In genomic region chr10:17589136-17589535, GRCm38 (mm10) we compare ENCODE assay signal across 24 mouse cellular contexts.
DNase-seq lines count a peak whose midpoint lies in the region; ATAC-seq and TF ChIP-seq lines count a peak whose summit lies in the region.
"Had no signal": no experiment of that assay in that cellular context is flagged by ENCODE, and none has a peak within 500 bp of the region (broad histone marks: within the 10 kb centered on the region; RNA-seq: fewer than 3 reads in every experiment).

No protein-coding gene starts in this region.

- H3K9ac ChIP-seq in liver, embryonic 15.5 days, result no peak overlapping the region
- H3K9ac ChIP-seq: forebrain, postnatal 0 days; kidney, embryonic 15.5 days; limb, embryonic 12.5 days; lung, embryonic 14.5 days; midbrain, embryonic 12.5 days had no signal

- 0 out of 2 replicates have a peak overlapping the region, but pooled peaks have one; percentile 25 for H3K27ac ChIP-seq in spleen, adult 2 months (ENCODE audit: insufficient read depth, low read length)
- peak overlapping the region; percentile 80 for H3K27ac ChIP-seq in liver, embryonic 15.5 days (replicated peaks)
- H3K27ac ChIP-seq: forebrain, embryonic 10.5 days; gastrocnemius, adult 2 months; heart, adult 2 months; kidney, embryonic 15.5 days; limb, embryonic 12.5 days; midbrain, embryonic 12.5 days had no signal

- TF ChIP-seq POLR2A in spleen, adult 2 months (IDR thresholded peaks at IDR 0.05; ENCODE audit: low read depth, low read length), result no peak

- H3K4me3 ChIP-seq in spleen, adult 2 months (ENCODE audit: extremely low read depth, insufficient read depth, insufficient read length), result no peak overlapping the region
- no peak overlapping the region for H3K4me3 ChIP-seq in liver, embryonic 15.5 days (replicated peaks)
- H3K4me3 ChIP-seq: forebrain, embryonic 10.5 days; gastrocnemius, adult 2 months; heart, adult 2 months; kidney, embryonic 15.5 days; limb, embryonic 12.5 days; midbrain, embryonic 12.5 days; myocyte had no signal

- H3K36me3 ChIP-seq in spleen, adult 2 months (ENCODE audit: control insufficient read depth, insufficient read depth, low read length), result no peaks in the 10 kb centered on the region
- no peaks in the 10 kb centered on the region for H3K36me3 ChIP-seq in liver, embryonic 15.5 days (replicated peaks)
- H3K36me3 ChIP-seq: forebrain, embryonic 10.5 days; kidney, embryonic 15.5 days; limb, embryonic 12.5 days; midbrain, embryonic 12.5 days had no signal

- H3K9me3 ChIP-seq in liver, embryonic 15.5 days (replicated peaks), result no peaks in the 10 kb centered on the region
- H3K9me3 ChIP-seq: forebrain, embryonic 10.5 days; kidney, embryonic 15.5 days; limb, embryonic 12.5 days; midbrain, embryonic 12.5 days had no signal

- no peak for ATAC-seq in liver, embryonic 15.5 days (ENCODE audit: insufficient read depth)
- ATAC-seq: forebrain, postnatal 0 days; hindbrain, embryonic 16.5 days; intestine, embryonic 16.5 days had no signal

- no peaks in the 10 kb centered on the region for H3K27me3 ChIP-seq in spleen, adult 2 months (ENCODE audit: control insufficient read depth, insufficient read depth, low read length)
- H3K27me3 ChIP-seq in liver, embryonic 15.5 days, result no peaks in the 10 kb centered on the region
- H3K27me3 ChIP-seq: kidney, embryonic 15.5 days; limb, embryonic 12.5 days; midbrain, embryonic 12.5 days had no signal

- WGBS in spleen, adult 2 months, result 52% methylated on average over 4 of the region's 4 CpGs
- WGBS in liver, embryonic 15.5 days (ENCODE audit: insufficient replicate concordance), result 54% methylated on average over 4 of the region's 4 CpGs

- H3K4me2 ChIP-seq in liver, embryonic 15.5 days, result no peak overlapping the region
- H3K4me2 ChIP-seq: kidney, embryonic 15.5 days; limb, embryonic 12.5 days; lung, embryonic 14.5 days; midbrain, embryonic 12.5 days had no signal

- peaks cover 4% of the 10 kb centered on the region for H3K4me1 ChIP-seq in spleen, adult 2 months (ENCODE audit: control insufficient read depth, insufficient read depth, insufficient read length)
- peaks cover 51% of the 10 kb centered on the region for H3K4me1 ChIP-seq in liver, embryonic 15.5 days (replicated peaks)
- H3K4me1 ChIP-seq: forebrain, embryonic 10.5 days; kidney, embryonic 15.5 days; limb, embryonic 12.5 days; midbrain, embryonic 12.5 days had no signal

- DNase-seq in heart, adult 11 months, result peak; percentile 49
- DNase-seq in heart, adult 18-20 months, result no peak
- no peak for DNase-seq in spleen, adult 2 months (ENCODE audit: low read depth in 1 of 2, low spot score in 2 of 2)
- no peak for DNase-seq in spleen, adult 18-20 months
- DNase-seq in telencephalon, adult 2 months (ENCODE audit: low read depth, low spot score), result peak; percentile 58
- DNase-seq in right cerebral cortex, postnatal 25 days, result no peak
- DNase-seq in adrenal gland, adult 2 months, result no peak
- DNase-seq: cerebellum, postnatal 14 days; forebrain, postnatal 0 days; gastrocnemius, adult 2 months; heart, adult 2 months; kidney, postnatal 4 days; layer of hippocampus, adult 9-11 months; lung, embryonic 14.5 days; lung, postnatal 4 days; right cerebral cortex, postnatal 14 days had no signal

- TF ChIP-seq CTCF in spleen, adult 2 months (IDR thresholded peaks at IDR 0.05; ENCODE audit: extremely low read depth, insufficient read depth, insufficient read length, insufficient replicate concordance), result no peak

Comparison
In these comparisons a context has a peak if more than half of its experiments do, and no peak if none do; other contexts are left out.
1. DNase-seq: peak in heart, adult 11 months (single experiment) and telencephalon, adult 2 months (single experiment); none in heart, adult 18-20 months (0 of 2), spleen, adult 2 months (0 of 2), spleen, adult 18-20 months (0 of 2), right cerebral cortex, postnatal 25 days (single experiment) and adrenal gland, adult 2 months (single experiment).